Mouse (Mus musculus): ENCODE results near the gene Ppp1r15a. TPM values are rescaled to one million over a fixed set of nuclear protein-coding genes. Genes with fewer than 3 reads are reported as not detected.
"Not testable (repeated sequence)": the region's sequence is repeated elsewhere in the genome, so short reads cannot be mapped to it uniquely, and the experiment has no call there.

Ppp1r15a gene
- total RNA-seq, 2 experiments from 2014 or later, result 28.0 to 48.2 TPM

DNA sequence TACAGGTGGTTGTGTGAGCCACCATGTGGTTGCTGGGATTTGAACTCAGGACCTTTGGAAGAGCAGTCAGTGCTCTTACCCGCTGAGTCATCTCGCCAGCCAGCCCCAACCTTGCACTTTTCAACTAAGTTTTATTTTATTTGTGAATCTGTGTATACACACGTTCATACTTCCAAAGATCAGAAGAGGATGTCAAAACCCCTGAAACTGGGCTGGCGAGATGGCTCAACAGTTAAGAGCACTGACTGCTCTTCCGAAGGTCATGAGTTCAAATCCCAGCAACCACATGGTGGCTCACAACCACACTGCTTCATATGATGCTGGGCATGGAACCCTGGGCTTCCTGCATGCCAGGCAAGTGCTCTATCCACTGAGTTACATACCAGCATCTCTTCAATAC lies 41.1 kb downstream of the Ppp1r15a start:
- DNase-seq, result not testable (repeated sequence)

DNA sequence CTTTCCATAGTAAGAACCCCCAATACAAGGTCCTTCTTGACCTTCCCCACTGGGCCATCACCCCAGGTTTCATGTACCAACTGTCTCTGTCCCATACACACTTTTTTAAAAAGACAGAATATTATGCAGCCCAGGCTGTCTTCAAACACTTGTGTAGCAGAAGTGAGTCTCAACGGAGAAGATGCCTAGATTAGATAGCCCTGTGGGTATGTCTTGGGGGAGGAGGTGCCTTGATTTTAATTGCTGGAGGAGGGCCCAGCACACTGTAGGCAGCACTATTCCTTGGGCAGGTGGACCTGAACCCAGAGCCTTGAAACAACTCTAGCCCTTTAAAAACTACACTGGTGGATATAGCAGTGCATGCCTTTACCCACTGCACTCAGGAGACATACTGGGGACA lies 43.9 kb downstream of the Ppp1r15a start:
- no peak for DNase-seq

DNA sequence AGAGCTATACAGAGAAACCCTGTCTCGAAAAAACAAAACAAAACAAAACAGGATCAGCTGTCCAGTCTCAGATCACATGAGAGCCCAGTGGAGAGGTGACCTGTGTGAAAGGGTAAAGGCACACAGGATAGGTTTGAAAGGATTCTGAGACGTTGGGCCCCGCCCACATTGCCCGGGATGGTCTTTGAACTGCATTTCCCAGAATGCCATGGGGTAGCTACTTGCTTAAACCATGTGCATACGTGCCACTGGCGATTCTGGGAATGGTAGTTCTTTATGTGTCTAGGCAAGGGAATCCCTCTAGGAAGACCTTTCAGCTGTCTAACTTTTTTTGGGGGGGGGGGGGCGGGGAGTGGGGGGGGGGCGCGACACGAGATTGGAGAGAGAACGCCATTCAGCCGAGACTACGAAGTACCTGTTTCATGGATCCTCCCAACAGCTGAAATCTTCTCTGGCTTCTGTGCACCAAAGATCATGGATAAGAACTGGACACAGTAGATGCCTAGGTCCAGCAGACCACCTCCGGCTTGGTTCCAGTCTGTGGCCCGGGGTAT lies 44.6 kb downstream of the Ppp1r15a start, which contains the start of gene Tulp2:
Gene Tulp2, plus strand, starts transcription at position 504 of the 554 bp plus-strand sequence.
- DNase-seq, result peak; percentile 68

DNA sequence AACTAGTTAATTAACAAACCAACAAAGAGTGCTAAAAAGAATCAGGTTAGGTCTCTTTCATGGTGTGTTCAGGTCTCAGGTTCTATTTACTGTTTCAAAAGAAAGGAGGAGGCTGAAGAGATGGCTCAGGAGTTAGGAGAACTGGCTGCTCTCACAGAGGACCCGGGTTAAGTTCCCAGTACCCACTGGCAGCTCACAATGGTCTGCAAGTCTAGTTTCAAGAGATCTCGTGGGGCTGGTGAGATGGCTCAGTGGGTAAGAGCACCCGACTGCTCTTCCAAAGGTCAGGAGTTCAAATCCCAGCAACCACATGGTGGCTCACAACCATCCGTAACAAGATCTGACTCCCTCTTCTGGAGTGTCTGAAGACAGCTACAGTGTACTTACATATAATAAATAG lies 45.8 kb downstream of the Ppp1r15a start:
- DNase-seq, result not testable (repeated sequence)

DNA sequence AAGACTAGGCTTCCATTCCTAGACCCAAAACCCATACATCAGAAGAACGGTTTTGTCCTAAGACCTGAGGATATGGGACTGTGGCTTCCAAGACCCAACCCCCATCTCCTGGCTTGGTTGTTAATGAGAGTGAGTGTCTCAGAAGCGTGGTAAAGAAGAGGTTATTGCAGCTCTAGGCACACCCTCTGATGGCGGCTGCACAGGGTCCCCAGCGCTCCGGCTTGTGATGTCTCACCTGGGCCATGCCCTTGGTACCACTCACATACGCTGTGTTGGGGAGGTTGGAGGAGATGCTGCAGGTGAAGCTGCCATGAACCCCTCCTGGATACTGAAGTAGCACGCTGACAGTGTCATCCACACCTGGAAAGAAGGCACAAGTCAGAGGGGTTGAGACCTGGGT lies 47.3 kb downstream of the Ppp1r15a start:
- no peak for DNase-seq

DNA sequence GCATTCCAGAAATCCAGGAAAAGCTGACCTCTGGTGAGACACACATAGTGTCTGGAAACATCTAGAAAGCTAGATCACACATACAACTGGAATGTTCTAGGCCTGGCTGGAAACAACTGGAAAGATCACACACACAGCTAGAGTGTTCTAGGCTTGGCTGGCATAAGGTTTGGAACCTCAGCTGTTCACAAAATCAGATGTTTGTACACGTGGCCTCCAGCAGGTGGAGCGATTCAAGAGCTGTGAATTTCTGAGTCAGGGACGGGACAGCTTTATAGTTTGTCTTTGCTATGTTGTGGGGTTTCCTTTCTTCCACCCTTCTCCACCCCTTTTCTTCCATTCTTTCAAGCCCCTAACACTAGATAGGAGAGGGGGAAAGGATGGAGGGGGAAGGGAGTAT lies 49.1 kb downstream of the Ppp1r15a start:
- DNase-seq, result peak; percentile 74

DNA sequence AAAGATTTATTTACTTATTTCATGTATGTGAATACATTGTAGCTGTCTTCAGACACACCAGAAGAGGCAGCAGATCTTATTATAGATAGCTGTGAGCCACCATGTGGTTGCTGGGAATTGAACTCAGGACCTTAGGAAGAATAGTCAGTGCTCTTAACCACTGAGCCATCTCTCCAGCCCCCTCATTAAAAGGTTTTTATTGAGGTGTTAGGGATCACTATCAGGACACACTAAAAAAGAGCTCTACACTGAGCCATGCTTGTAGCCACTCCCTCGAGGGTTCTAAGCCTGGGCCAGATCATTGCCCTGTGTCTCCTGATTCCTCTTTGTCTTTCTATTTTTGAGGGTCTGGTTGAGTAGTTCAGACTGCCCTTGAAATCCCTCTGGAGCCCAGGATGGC lies 49.6 kb downstream of the Ppp1r15a start:
- no peak for DNase-seq

DNA sequence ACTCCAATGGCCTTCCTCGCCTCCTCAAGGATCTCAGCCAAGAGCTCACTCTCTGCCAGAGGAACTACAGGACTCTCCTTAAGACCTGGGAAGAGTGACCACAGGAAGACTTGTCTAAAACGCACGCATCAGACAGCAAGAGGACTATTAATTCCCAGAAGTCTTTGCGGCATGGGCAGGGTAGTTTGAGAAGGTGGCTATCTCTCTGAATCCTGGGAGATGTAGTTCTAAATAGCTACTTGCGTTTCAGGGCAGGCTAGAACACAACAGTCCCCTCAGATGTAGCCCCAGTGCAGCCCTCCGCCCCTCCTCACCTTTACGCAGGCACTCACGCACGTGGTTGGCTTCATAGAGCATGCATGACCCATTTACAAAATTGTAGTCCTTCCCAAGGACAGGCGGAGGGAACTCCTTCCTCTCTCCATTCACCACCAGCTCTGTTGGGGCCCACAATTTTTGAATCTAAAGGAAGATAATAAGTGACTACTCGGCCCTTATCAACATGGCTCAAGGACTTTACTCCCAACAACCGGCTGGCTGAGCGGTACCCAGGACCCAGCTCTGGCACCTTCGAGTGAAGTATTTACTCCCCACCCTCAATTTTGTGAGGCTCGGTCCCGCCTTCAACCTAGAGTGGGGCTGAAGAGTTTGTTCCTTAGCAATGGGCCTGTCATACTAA lies 50.6 kb downstream of the Ppp1r15a start:
- DNase-seq, result no peak

Other genes with a start within 250 kb of the Ppp1r15a start
- under 1 TPM in 1 of 2 experiments, not detected in 1; 0.42 TPM for gene Slc6a21, start 248.8 kb downstream of the Ppp1r15a start, total RNA-seq (2021)
- 10 to 100 TPM; 15.9 to 26.8 TPM for gene Trpm4, start 192.5 kb downstream of the Ppp1r15a start, total RNA-seq (2021)
- gene Hrc, start 191.0 kb downstream of the Ppp1r15a start, total RNA-seq (2021), result 10 to 100 TPM; 10.7 to 47.8 TPM
- 1 to 10 TPM; 1.9 to 3.0 TPM for gene Ppfia3, start 159.2 kb downstream of the Ppp1r15a start, total RNA-seq (2021)
- gene Lin7b, start 155.7 kb downstream of the Ppp1r15a start, total RNA-seq (2021), result 1 to 10 TPM in 1 of 2 experiments, under 1 TPM in 1; 0.90 to 2.9 TPM
- gene Snrnp70, start 130.5 kb downstream of the Ppp1r15a start, total RNA-seq (2021), result 100 to 1,000 TPM; 208 to 341 TPM
- gene Kcna7, start 120.6 kb downstream of the Ppp1r15a start, total RNA-seq (2021), result 1 to 10 TPM in 1 of 2 experiments, under 1 TPM in 1; 0.75 to 2.6 TPM
- gene Ntf5, start 112.6 kb downstream of the Ppp1r15a start, total RNA-seq (2021), result under 1 TPM; 0.12 to 0.33 TPM
- gene Lhb, start 105.4 kb downstream of the Ppp1r15a start, total RNA-seq (2021), result not detected
- gene Gys1, start 91.4 kb downstream of the Ppp1r15a start, total RNA-seq (2021), result 10 to 100 TPM; 66.7 to 92.5 TPM
- 10 to 100 TPM; 50.2 to 58.9 TPM for gene Ruvbl2, start 88.2 kb downstream of the Ppp1r15a start, total RNA-seq (2021)
- 100 to 1,000 TPM; 527 to 606 TPM for gene Ftl1, start 66.4 kb downstream of the Ppp1r15a start, total RNA-seq (2021)
- 10 to 100 TPM; 52.7 to 53.6 TPM for gene Bax, start 59.4 kb downstream of the Ppp1r15a start, total RNA-seq (2021)
- under 1 TPM; 0.64 to 0.69 TPM for gene Tulp2, start 44.4 kb downstream of the Ppp1r15a start, total RNA-seq (2021)
- gene Gm45808, start 39.5 kb downstream of the Ppp1r15a start, total RNA-seq (2021), result 10 to 100 TPM; 26.0 to 27.9 TPM
- 10 to 100 TPM; 42.4 to 47.3 TPM for gene Dhdh, start 37.5 kb downstream of the Ppp1r15a start, total RNA-seq (2021)
- gene Nucb1, start 15.9 kb downstream of the Ppp1r15a start, total RNA-seq (2021), result 100 to 1,000 TPM; 175 to 201 TPM
- 1 to 10 TPM; 5.4 to 9.2 TPM for gene Plekha4, start 62 bp upstream of the Ppp1r15a start, total RNA-seq (2021)
- 1 to 10 TPM in 1 of 2 experiments, under 1 TPM in 1; 0.93 to 1.4 TPM for gene Hsd17b14, start 28.6 kb upstream of the Ppp1r15a start, total RNA-seq (2021)
- gene Bcat2, start 43.9 kb upstream of the Ppp1r15a start, total RNA-seq (2021), result 100 to 1,000 TPM; 114 to 118 TPM
- gene Fgf21, start 89.2 kb upstream of the Ppp1r15a start, total RNA-seq (2021), result 10 to 100 TPM in 1 of 2 experiments, 1 to 10 TPM in 1; 1.3 to 21.9 TPM
- gene Fut1, start 91.0 kb upstream of the Ppp1r15a start, total RNA-seq (2021), result under 1 TPM in 1 of 2 experiments, not detected in 1; 0.21 TPM
- under 1 TPM; 0.39 to 0.73 TPM for gene Izumo1, start 95.5 kb upstream of the Ppp1r15a start, total RNA-seq (2021)
- gene Rasip1, start 101.2 kb upstream of the Ppp1r15a start, total RNA-seq (2021), result 10 to 100 TPM; 35.6 to 37.9 TPM
- 10 to 100 TPM in 1 of 2 experiments, 1 to 10 TPM in 1; 8.3 to 13.2 TPM for gene Mamstr, start 113.7 kb upstream of the Ppp1r15a start, total RNA-seq (2021)
- not detected for gene Fut2, start 140.1 kb upstream of the Ppp1r15a start, total RNA-seq (2021)
- gene Ntn5, start 157.8 kb upstream of the Ppp1r15a start, total RNA-seq (2021), result under 1 TPM in 1 of 2 experiments, not detected in 1; 0.39 TPM
- gene Sec1, start 168.1 kb upstream of the Ppp1r15a start, total RNA-seq (2021), result under 1 TPM; 0.21 to 0.30 TPM
- gene Car11, start 173.6 kb upstream of the Ppp1r15a start, total RNA-seq (2021), result 10 to 100 TPM in 1 of 2 experiments, 1 to 10 TPM in 1; 7.6 to 14.5 TPM
- gene Dbp, start 178.8 kb upstream of the Ppp1r15a start, total RNA-seq (2021), result 10 to 100 TPM; 21.4 to 62.3 TPM
- 1,000 to 10,000 TPM; 1,029 to 1,042 TPM for gene Rpl18, start 189.2 kb upstream of the Ppp1r15a start, total RNA-seq (2021)
- 10 to 100 TPM; 28.0 to 28.8 TPM for gene Sphk2, start 191.7 kb upstream of the Ppp1r15a start, total RNA-seq (2021)
- gene Fam83e, start 194.9 kb upstream of the Ppp1r15a start, total RNA-seq (2021), result under 1 TPM; 0.27 to 0.33 TPM
- gene Spaca4, start 199.5 kb upstream of the Ppp1r15a start, total RNA-seq (2021), result not detected